Mouse (Mus musculus) right cerebral cortex, adult 2 months (tissue): ENCODE measurements at regions not wholly inside any gene's neighbourhood (a gene's known extent, or its start where the extent isn't known, plus 50 kb on each side); places are given as distances from the start of the nearest gene placed in this dataset.

Experiments
- DNase-seq, 2 experiments: peaks; one replicate each; pipeline ENCODE4 v3.0.0; 2021 to 2022; ENCODE audit warnings: low spot score in 2 of 2

GRCm38 (mm10) chr10:123997260-123997659 is 733.5 kb downstream of the Fam19a2 start:
- no peak for DNase-seq

GRCm38 (mm10) chr10:123998959-123999358 is 735.2 kb downstream of the Fam19a2 start:
- DNase-seq, result no peak

- DNase-seq, result no peak
Observed at GRCm38 (mm10) chr10:124045031-124045430, 781.2 kb downstream of the Fam19a2 start.

- DNase-seq, result no peak
Observed at GRCm38 (mm10) chr10:124045791-124046190, 782.0 kb downstream of the Fam19a2 start.

- DNase-seq, result no peak
Observed at GRCm38 (mm10) chr10:124082756-124083155, 819.0 kb downstream of the Fam19a2 start.

- no peak for DNase-seq
Observed at GRCm38 (mm10) chr10:124090547-124090946, 826.8 kb downstream of the Fam19a2 start.

- no peak for DNase-seq
Observed at GRCm38 (mm10) chr10:124091364-124091763, 827.6 kb downstream of the Fam19a2 start.

- DNase-seq, result no peak
Observed at GRCm38 (mm10) chr10:124119585-124119984, 855.8 kb downstream of the Fam19a2 start.

- peak; percentile 9 to 10 for DNase-seq
Observed at GRCm38 (mm10) chr10:124138456-124138855, 874.7 kb downstream of the Fam19a2 start.

GRCm38 (mm10) chr10:124142336-124142735 is 878.5 kb downstream of the Fam19a2 start:
- no peak for DNase-seq

GRCm38 (mm10) chr10:124146751-124147469 is 883.1 kb downstream of the Fam19a2 start:
- DNase-seq, result no peak

- no peak for DNase-seq
Observed at GRCm38 (mm10) chr10:124163441-124163840, 899.6 kb downstream of the Fam19a2 start.

GRCm38 (mm10) chr10:124175598-124175997 is 911.8 kb downstream of the Fam19a2 start:
- DNase-seq, result no peak

- DNase-seq, result peak; percentile 8 to 11
Observed at GRCm38 (mm10) chr10:124208317-124208716, 944.5 kb downstream of the Fam19a2 start.

GRCm38 (mm10) chr10:124219461-124219860 is 955.7 kb downstream of the Fam19a2 start:
- DNase-seq, result no peak

- no peak for DNase-seq
Observed at GRCm38 (mm10) chr10:124222068-124222467, 958.3 kb downstream of the Fam19a2 start.

GRCm38 (mm10) chr10:124227061-124227460 is 963.3 kb downstream of the Fam19a2 start:
- DNase-seq, result no peak

- DNase-seq, result no peak
Observed at GRCm38 (mm10) chr10:124249358-124249757, 985.6 kb downstream of the Fam19a2 start.

GRCm38 (mm10) chr10:124250004-124250403 is 986.2 kb downstream of the Fam19a2 start:
- DNase-seq, result peak; percentile 5 to 8

- peak in 1 of 2 experiments; percentile 1 for DNase-seq
Observed at GRCm38 (mm10) chr10:124288301-124288995, 1024.7 kb downstream of the Fam19a2 start.

GRCm38 (mm10) chr10:124297198-124297677 is 1033.4 kb downstream of the Fam19a2 start:
- DNase-seq, result no peak

- no peak for DNase-seq
Observed at GRCm38 (mm10) chr10:124304683-124305082, 1040.9 kb downstream of the Fam19a2 start.

GRCm38 (mm10) chr10:124305644-124306043 is 1041.8 kb downstream of the Fam19a2 start:
- no peak for DNase-seq
